Mouse (Mus musculus) heart, postnatal 25 days (tissue): ENCODE data around the gene Borcs6. TPM values are rescaled to one million over a fixed set of nuclear protein-coding genes. Genes with fewer than 3 reads are reported as not detected.
"Not testable (repeated sequence)": the region's sequence is repeated elsewhere in the genome, so short reads cannot be mapped to it uniquely, and the experiment has no call there.

Source experiments
- DNase-seq: peaks from one replicate; pipeline ENCODE4 v3.0.0; 2022; ENCODE audit warnings: low spot score
- intact Hi-C: fragments of 180-260 bp; cut with DNase I; formaldehyde crosslinking; loops from one replicate; pipeline ENCODE4 v1.15.1; 2025
- total RNA-seq, 2 experiments: library from RNA; stranded (reverse); gene quantifications; 2 replicates each; pipeline ENCODE4 v1.2.3; 2021

Borcs6 gene
- 10 to 100 TPM; 14.4 to 16.4 TPM for total RNA-seq

GRCm38 (mm10) chr11:69059357-69059974, at the start of gene Borcs6:
Gene Borcs6, plus strand, starts transcription at chr11:69059717.
- intact Hi-C loops, result no loop called here
- peak; percentile 98 for DNase-seq

GRCm38 (mm10) chr11:69010400-69011323, 48.9 kb upstream of the Borcs6 start:
- DNase-seq, result no peak
- intact Hi-C loops, result no loop called here

GRCm38 (mm10) chr11:69011445-69011844, 48.1 kb upstream of the Borcs6 start:
- intact Hi-C loops, DNase-seq: not testable (repeated sequence)

GRCm38 (mm10) chr11:69012071-69012601, 47.4 kb upstream of the Borcs6 start:
- intact Hi-C loops, result no loop called here
- DNase-seq, result peak; percentile 83

- intact Hi-C loops, result loop anchor here (2.0 kb wide), 1 partner anchor 19 kb away; no protein-coding TSS in a partner anchor
- peak; percentile 82 for DNase-seq
Observed at GRCm38 (mm10) chr11:69015644-69016441, 43.7 kb upstream of the Borcs6 start, which contains the start of gene Ctc1. Gene Ctc1, plus strand, starts transcription at chr11:69015911.

- no peak for DNase-seq
- intact Hi-C loops, result loop anchor here (2.0 kb wide), 1 partner anchor 18 kb away; no protein-coding TSS in a partner anchor
Observed at GRCm38 (mm10) chr11:69016755-69017154, 42.8 kb upstream of the Borcs6 start.

GRCm38 (mm10) chr11:69020691-69021090, 38.8 kb upstream of the Borcs6 start:
- intact Hi-C loops, result no loop called here
- DNase-seq, result no peak

GRCm38 (mm10) chr11:69026562-69026961, 33.0 kb upstream of the Borcs6 start:
- intact Hi-C loops, result no loop called here
- no peak for DNase-seq

GRCm38 (mm10) chr11:69028805-69029204, 30.7 kb upstream of the Borcs6 start:
- intact Hi-C loops, result no loop called here
- no peak for DNase-seq

- intact Hi-C loops, result no loop called here
- no peak for DNase-seq
Observed at GRCm38 (mm10) chr11:69033552-69033951, 26.0 kb upstream of the Borcs6 start.

GRCm38 (mm10) chr11:69034585-69034984, 24.9 kb upstream of the Borcs6 start:
- intact Hi-C loops, result loop anchor here (2.0 kb wide), 1 partner anchor 18 kb away; no protein-coding TSS in a partner anchor
- DNase-seq, result no peak

GRCm38 (mm10) chr11:69035411-69035810, 24.1 kb upstream of the Borcs6 start:
- no peak for DNase-seq
- intact Hi-C loops, result loop anchor here (2.0 to 5.0 kb wide), 3 partner anchors 19 to 128 kb away; partner anchors contain the start of gene Slc25a35

GRCm38 (mm10) chr11:69035849-69036248, 23.7 kb upstream of the Borcs6 start:
- intact Hi-C loops, result loop anchor here (2.0 to 5.0 kb wide), 3 partner anchors 19 to 129 kb away; partner anchors contain the start of gene Slc25a35
- peak; percentile 71 for DNase-seq

- intact Hi-C loops, result loop anchor here (5.0 kb wide), 2 partner anchors 69 to 129 kb away; partner anchors contain the start of gene Slc25a35
- peak; percentile 68 for DNase-seq
Observed at GRCm38 (mm10) chr11:69036486-69037230, 22.9 kb upstream of the Borcs6 start.

- DNase-seq, result peak; percentile 52
- intact Hi-C loops, result loop anchor here (5.0 kb wide), 2 partner anchors 70 to 130 kb away; partner anchors contain the start of gene Slc25a35
Observed at GRCm38 (mm10) chr11:69037231-69038061, 22.1 kb upstream of the Borcs6 start.

GRCm38 (mm10) chr11:69038173-69038572, 21.3 kb upstream of the Borcs6 start:
- DNase-seq, result no peak
- intact Hi-C loops, result loop anchor here (5.0 kb wide), 2 partner anchors 71 to 131 kb away; partner anchors contain the start of gene Slc25a35

- intact Hi-C loops, result no loop called here
- DNase-seq, result peak; percentile 52
Observed at GRCm38 (mm10) chr11:69045531-69046394, 13.8 kb upstream of the Borcs6 start, which contains the start of gene Aurkb. Gene Aurkb, plus strand, starts transcription at chr11:69045647.
